Mouse (Mus musculus): Measurements from ENCODE around the gene Tox3.

The Tox3 gene

GRCm38 (mm10) chr8:90347581-90348177 is 464 bp downstream of the Tox3 start:
- no peak for TF ChIP-seq GATA4 (IDR thresholded peaks at IDR 0.05; ENCODE audit: insufficient replicate concordance, low read length)

DNA sequence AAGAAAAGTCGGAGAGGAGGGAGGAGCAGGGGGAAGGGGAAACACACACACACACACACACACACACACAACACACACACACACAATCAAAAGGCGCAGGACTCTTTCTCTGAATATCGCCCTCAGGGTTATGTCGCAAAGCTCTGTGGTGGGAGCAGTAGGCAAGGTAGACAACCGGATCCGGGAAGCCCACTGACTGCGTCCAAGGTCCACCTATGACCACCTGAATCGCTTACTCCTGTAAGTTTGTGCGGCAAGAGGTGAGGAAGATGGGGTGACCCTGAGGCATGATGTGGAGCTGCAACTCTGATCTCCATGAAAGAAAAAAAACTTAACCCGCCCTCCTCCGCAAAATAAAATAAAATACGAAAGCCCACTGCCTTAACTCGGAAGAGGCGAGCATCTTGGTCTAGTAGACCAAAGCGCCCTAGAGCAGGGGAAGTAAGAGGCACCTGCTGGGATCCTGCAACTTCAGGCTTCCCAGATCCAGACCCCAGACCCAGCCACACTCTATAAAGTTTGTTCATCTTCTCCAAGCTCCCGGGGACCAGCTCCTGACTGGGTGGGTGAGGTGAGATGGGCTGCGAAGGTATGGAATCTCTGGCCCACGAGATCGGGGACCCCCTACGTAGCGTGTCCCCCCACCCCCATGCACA is 1.1 kb downstream of the Tox3 start:
- no peak for TF ChIP-seq GATA4 (IDR thresholded peaks at IDR 0.05; ENCODE audit: insufficient replicate concordance, low read length)

GRCm38 (mm10) chr8:90346138-90346879 is 1.8 kb downstream of the Tox3 start:
- no peak for TF ChIP-seq GATA4 (IDR thresholded peaks at IDR 0.05; ENCODE audit: insufficient replicate concordance, low read length)

DNA sequence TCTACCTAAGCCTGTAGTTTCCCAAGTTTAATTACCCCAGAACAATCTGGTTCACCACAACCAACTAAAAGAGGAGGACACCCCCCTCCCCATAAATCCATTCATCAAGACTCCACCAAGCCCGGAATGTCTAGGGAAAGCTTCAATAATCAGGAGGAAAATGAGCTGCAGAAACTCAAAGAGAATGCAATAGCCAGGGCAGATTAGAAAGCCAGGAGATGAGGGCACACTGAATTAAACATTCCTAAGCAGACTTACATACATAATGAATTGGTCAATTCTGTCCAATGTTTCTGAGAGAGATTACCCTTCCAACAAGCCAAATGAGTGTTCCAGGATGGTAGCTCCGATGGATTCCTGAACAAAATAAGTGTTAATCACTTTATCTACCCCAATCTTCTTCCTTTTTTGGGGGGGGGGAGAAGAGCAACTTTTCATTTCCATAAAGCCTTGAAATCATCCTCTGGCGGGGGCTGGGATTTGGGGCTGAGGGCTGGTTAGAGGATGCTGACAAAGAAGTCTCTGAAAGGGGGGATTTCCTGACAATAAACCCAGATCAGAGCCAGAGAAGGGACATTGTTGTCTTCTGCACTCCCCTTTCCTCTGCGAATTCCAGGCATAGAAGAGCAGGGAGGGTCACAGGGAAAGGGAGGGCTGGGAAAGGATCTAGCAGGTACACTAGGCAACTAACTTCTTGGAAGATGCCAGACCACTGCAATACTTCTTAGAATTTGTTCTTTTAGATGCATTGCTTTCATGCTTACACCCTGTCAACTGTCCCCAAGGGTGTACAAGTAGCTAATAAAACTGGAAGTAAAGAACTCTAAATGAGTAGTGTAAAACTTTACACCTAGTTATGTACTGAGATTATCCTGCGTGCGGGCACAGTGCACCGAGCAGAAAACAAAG is 17.5 kb downstream of the Tox3 start:
- no peak for TF ChIP-seq GATA4 (IDR thresholded peaks at IDR 0.05; ENCODE audit: insufficient replicate concordance, low read length)

- TF ChIP-seq GATA4 (IDR thresholded peaks at IDR 0.05; ENCODE audit: insufficient replicate concordance, low read length) = no peak
Observed at GRCm38 (mm10) chr8:90323824-90324223, 24.3 kb downstream of the Tox3 start.

DNA sequence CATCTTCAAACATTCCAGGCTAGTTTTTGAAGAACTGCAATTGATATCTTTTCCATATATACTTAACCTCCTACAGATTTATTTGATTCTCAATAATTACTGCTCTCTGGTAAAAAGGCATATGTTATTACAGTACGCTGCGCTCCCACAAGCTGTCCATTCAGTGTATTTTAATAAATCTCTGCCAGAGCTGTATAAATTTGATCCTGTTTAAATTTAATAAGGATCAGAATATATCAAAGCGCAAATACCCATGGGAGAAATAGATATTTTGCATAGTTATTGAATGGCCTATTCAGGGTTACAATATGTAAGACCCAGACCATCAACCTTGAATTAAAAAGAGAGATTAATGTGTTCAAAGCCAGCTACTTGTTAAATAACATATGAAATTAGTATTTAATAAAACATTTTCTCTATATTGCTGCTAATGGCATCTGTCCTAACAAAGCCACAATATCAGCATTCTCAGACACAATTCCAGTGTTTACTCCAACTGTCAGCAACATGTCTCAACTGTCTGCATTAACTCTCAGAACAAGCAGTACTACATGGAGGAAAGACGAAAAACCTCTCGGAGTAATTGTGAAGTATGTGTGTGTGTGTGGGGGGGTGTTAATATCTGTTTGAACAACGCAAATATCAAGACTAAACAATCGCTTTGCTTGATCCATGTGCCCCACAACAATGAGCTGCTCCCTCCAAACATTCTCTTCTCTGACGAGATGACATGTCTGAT is 25.3 kb downstream of the Tox3 start:
- no peak for TF ChIP-seq GATA4 (IDR thresholded peaks at IDR 0.05; ENCODE audit: insufficient replicate concordance, low read length)

DNA sequence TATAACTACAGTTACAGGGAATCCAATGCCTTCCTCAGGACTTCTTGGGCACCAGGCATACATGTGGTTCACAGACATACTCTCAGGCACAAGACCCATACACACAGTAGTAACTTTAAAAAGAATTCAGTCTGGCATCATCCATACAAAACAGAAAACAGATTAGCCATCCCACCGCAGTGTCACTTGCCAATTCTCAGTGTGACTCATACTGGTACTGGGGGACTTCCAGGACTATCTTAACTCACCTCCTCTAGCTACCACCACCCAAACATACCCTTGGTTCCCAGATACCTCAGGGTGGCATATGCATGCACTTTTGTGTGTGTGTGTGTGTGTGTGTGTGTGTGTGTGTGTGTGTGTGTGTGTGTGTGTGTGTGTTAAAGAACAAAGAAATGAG is 26.9 kb downstream of the Tox3 start:
- TF ChIP-seq GATA4 (IDR thresholded peaks at IDR 0.05; ENCODE audit: insufficient replicate concordance, low read length) = no peak

DNA sequence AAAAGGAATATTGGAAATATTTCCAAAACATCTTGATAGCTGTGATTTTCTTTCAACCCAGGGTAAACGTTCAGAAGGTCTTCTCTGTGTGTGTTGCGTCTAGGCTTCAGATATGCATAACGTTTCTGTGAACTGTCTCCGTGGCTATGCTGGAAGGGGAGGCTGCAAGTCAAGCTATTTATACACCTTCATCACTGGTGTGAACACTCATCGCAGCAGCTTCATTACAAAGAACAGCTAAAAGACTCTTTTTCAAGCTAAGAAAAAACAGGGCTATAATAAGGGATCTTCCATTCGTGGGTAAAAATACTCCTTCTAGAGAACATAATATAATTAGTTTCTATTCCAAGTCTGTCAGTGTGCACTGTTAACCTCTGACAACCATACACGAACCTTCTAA is 33.8 kb downstream of the Tox3 start:
- no peak for TF ChIP-seq GATA4 (IDR thresholded peaks at IDR 0.05; ENCODE audit: insufficient replicate concordance, low read length)

GRCm38 (mm10) chr8:90302951-90303350 is 45.2 kb downstream of the Tox3 start:
- no peak for TF ChIP-seq GATA4 (IDR thresholded peaks at IDR 0.05; ENCODE audit: insufficient replicate concordance, low read length)

DNA sequence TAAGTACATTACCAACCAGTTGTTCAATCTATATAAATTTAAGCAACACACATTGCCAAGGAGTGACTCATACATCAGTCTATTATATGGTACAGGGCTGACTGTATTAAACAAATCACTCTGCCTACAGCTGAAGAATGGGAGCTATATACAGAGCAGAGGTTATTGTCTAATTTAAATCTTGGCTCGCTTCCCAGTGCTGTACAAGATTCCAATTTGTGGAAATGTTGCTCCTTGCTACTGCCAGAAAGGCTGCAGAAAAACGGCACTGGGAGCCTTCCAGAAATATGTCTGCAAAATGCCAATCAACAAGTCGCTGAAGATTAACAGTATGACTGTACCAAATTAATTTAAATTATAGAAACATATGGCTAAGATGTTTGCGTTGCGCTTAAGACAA is 45.9 kb downstream of the Tox3 start:
- TF ChIP-seq GATA4 (IDR thresholded peaks at IDR 0.05; ENCODE audit: insufficient replicate concordance, low read length) = no peak

GRCm38 (mm10) chr8:90301543-90301942 is 46.6 kb downstream of the Tox3 start:
- no peak for TF ChIP-seq GATA4 (IDR thresholded peaks at IDR 0.05; ENCODE audit: insufficient replicate concordance, low read length)

- TF ChIP-seq GATA4 (IDR thresholded peaks at IDR 0.05; ENCODE audit: insufficient replicate concordance, low read length) = no peak
Observed at GRCm38 (mm10) chr8:90300973-90301372, 47.2 kb downstream of the Tox3 start.

- TF ChIP-seq GATA4 (IDR thresholded peaks at IDR 0.05; ENCODE audit: insufficient replicate concordance, low read length) = no peak
Observed at GRCm38 (mm10) chr8:90294061-90294460, 54.1 kb downstream of the Tox3 start.

GRCm38 (mm10) chr8:90290811-90291210 is 57.3 kb downstream of the Tox3 start:
- TF ChIP-seq GATA4 (IDR thresholded peaks at IDR 0.05; ENCODE audit: insufficient replicate concordance, low read length) = no peak

DNA sequence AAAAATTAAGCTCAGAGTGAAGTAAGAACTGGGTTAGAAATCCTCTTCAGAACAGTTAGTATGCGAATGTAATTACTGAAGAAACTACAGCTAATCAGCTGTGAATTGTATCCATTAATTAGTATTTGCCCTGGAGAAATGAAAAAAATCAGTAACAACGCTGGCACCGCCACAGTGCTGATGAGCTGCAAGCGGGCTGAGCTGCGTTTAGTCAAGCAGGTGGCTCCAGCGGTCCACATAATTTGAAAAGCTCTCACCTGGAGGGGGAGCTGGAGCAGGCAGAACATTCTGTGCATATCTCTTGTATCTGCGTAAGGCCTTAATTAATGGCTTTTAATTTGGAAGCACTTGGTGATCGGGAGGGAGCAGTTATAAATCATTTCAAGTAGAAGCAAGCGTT is 71.4 kb downstream of the Tox3 start:
- TF ChIP-seq GATA4 (IDR thresholded peaks at IDR 0.05; ENCODE audit: insufficient replicate concordance, low read length) = no peak

All from liver, adult (tissue).